Mouse (Mus musculus) midbrain, postnatal 0 days (tissue): ENCODE measurements around the gene Gm49318. TPM values are rescaled to one million over a fixed set of nuclear protein-coding genes. Genes with fewer than 3 reads are reported as not detected.

ENCODE experiments used
- ATAC-seq: fragments of 200-750 bp; cut with Nextera tagmentation; 2 replicates; pipeline ENCODE4 v1.8.0; 2017; ENCODE audit warnings: moderate number of reproducible peaks, mild to moderate bottlenecking, moderate TSS enrichment, moderate library complexity; ENCODE audit not compliant: low FRiP score
- DNase-seq: peaks from one replicate; pipeline ENCODE4 v3.0.0-alpha.2; 2015; ENCODE audit warnings: low spot score
- H3K27ac ChIP-seq: fragments of 300-500 bp; sonication (generic); 2 replicates; pipeline ENCODE4 v1.5.1; 2014; ENCODE audit warnings: low read depth, mild to moderate bottlenecking, low read length, mixed read lengths
- H3K27me3 ChIP-seq: fragments of 300-500 bp; sonication (generic); 2 replicates; pipeline ENCODE4 v1.6.1; 2014; ENCODE audit warnings: low read length, control low read depth, mixed read lengths; ENCODE audit not compliant: insufficient read depth
- H3K36me3 ChIP-seq: fragments of 300-500 bp; sonication (generic); 2 replicates; pipeline ENCODE4 v1.6.1; 2014; ENCODE audit warnings: low read length, control low read depth, mixed read lengths; ENCODE audit not compliant: insufficient read depth
- H3K4me1 ChIP-seq: fragments of 300-500 bp; sonication (generic); 2 replicates; pipeline ENCODE4 v1.6.1; 2014; ENCODE audit warnings: mild to moderate bottlenecking, control low read depth, antibody characterized with exemption, low read length, mixed read lengths; ENCODE audit not compliant: insufficient read depth
- H3K4me2 ChIP-seq: fragments of 300-500 bp; sonication (generic); 2 replicates; pipeline ENCODE4 v1.6.1; 2014; ENCODE audit warnings: low read depth, mild to moderate bottlenecking, low read length, mixed read lengths; ENCODE audit not compliant: poor library complexity, severe bottlenecking
- H3K4me3 ChIP-seq: fragments of 300-500 bp; sonication (generic); 2 replicates; pipeline ENCODE4 v1.5.1; 2014; ENCODE audit warnings: low read depth, mild to moderate bottlenecking, low read length, moderate library complexity
- H3K9ac ChIP-seq: fragments of 300-500 bp; sonication (generic); replicated peaks from 2 replicates; pipeline ENCODE4 v1.6.1; 2014; ENCODE audit warnings: mild to moderate bottlenecking, low read length, moderate library complexity, mixed read lengths; ENCODE audit not compliant: poor library complexity, severe bottlenecking
- H3K9me3 ChIP-seq: fragments of 300-500 bp; sonication (generic); 2 replicates; pipeline ENCODE4 v1.6.1; 2016; ENCODE audit warnings: low read length, control low read depth
- CTCF ChIP-seq: IDR thresholded peaks from 2 replicates; pipeline ENCODE4 v1.5.1; 2016; ENCODE audit warnings: antibody characterized with exemption, mild to moderate bottlenecking
- WGBS: fragments of 180-500 bp; shearing (Covaris S2); extraction: QIAGEN DNeasy Blood & Tissue Kit; methylation state at CpG from one replicate; pipeline ENCODE4 v1.1.7; 2014; 5-methylcytosine and 5-hydroxymethylcytosine counted together
- polyA plus RNA-seq: library from polyadenylated mRNA; unstranded; fragments of >200 nt; fragmentation: Nextera tagmentation; extraction: Ambion mirVana; gene quantifications from 2 replicates; pipeline ENCODE4 v1.2.1, GENCODE M21; 2015
- total RNA-seq: library from RNA; depleted of rRNA; stranded (reverse); fragments of >200 nt; gene quantifications from 2 replicates; pipeline ENCODE4 v1.2.3, GENCODE M21; 2014

The Gm49318 gene
- total and polyA plus RNA-seq, 2 experiments from 2014 or later, result 0.36 TPM; not detected in 1

DNA sequence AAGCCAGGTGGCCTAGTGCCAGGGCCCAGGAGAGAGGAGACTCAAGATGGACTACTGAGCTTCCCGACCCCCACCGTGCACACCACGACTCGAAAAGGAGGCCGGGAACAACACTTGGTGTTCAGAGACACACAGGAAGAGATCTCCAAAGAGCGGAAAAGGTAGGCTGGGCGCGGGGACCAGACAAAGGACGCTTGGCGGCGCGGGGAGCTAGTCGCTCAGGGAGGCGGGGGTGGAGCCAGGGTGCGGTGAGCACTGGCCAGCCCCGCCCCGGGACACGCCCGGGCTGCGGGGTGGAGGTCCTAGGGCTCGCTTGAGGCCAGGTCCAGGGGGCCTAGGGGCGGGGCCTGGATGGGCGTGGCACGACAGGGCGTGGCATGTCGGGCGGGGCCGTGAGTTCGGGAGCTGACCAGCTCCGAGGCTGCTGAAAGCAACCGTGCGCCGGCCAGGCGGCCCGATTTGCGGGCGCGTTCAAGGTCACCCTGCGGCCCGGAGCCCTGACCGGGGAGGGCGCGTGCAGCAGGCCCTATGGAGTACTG, 20.6 kb downstream of the Gm49318 start:
- Histone ChIP-seq H3K4me3 (peak overlapping the region; percentile 91), H3K27ac (peak overlapping the region; percentile 96), H3K9ac (peak overlapping the region; percentile 97), H3K4me2 (peak overlapping the region; percentile 71), H3K36me3 (no peaks in the 10 kb centered on the region), H3K4me1 (peaks cover 10% of the 10 kb centered on the region; the same call in 1 of the 2 replicates), H3K9me3 (no peaks in the 10 kb centered on the region), H3K27me3 (no peaks in the 10 kb centered on the region)
- WGBS, result under 1% methylated on average over 35 of the region's 43 CpGs
- ATAC-seq (peak; percentile 11; the same call in 1 of the 2 replicates), DNase-seq (peak; percentile 59)
- no peak for TF ChIP-seq CTCF

DNA sequence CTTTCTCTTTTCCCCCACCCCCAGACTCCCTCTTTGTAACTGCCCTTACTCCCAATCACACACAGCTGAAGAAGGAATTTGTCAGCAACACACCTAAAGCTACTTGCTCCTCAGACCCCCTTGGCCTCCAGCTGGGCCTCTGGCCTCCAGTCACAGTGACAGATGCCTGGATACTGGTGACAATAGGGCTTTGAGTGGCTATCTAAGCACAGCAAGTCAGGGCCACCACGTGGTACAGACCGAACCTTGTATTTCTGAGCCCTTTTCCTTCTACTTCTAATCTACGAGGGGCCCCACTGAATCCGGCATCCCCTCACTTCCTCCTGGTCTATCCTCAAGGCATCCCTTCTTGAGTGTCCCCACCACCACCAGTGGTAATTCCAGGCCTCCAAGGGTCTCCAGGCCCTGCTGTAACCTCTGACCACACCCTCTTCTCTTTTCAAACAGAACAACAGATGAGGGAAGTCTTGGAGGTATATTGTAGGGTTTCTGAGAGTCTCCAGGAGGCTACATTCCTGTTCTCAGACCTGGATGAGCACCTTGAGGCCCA, 21.3 kb downstream of the Gm49318 start:
- Histone ChIP-seq H3K9ac (peak overlapping the region; percentile 97), H3K27ac (peak overlapping the region; percentile 96), H3K36me3 (no peaks in the 10 kb centered on the region), H3K9me3 (no peaks in the 10 kb centered on the region), H3K4me3 (peak overlapping the region; percentile 91), H3K27me3 (no peaks in the 10 kb centered on the region), H3K4me1 (peaks cover 10% of the 10 kb centered on the region; the same call in 1 of the 2 replicates), H3K4me2 (peak overlapping the region; percentile 71)
- peak; percentile 68 for DNase-seq
- no peak for ATAC-seq
- 4% methylated on average over 4 of the region's 4 CpGs for WGBS
- TF ChIP-seq CTCF, result no peak

DNA sequence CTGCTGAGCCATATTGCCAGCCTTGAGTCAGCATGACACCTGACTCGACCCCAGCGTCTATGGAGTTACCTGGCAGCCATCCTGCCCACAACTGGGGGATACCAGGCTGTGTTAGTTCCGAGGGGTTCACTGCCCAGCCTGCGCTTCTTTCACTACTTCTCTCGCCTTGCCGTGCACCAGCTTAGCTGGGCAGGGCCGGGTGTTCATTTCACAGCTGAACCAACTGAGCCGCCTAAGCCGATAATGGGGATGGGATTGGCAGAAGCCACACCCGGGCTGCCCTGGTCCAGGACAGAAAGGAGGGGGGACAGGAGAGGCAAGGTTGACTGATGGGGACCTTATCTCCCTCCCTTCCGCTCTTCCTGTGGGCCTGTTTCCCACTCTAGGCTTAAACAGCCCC, 21.7 kb downstream of the Gm49318 start:
- WGBS, result 40% methylated on average over 11 of the region's 11 CpGs
- H3K36me3 ChIP-seq, result no peaks in the 10 kb centered on the region
- H3K9me3 ChIP-seq, result no peaks in the 10 kb centered on the region
- H3K27ac ChIP-seq, result no peak overlapping the region
- DNase-seq (peak; percentile 58), ATAC-seq (no peak)
- H3K4me3 ChIP-seq, result peak overlapping the region; percentile 91
- H3K4me1 ChIP-seq, result peaks cover 10% of the 10 kb centered on the region; the same call in 1 of the 2 replicates
- peak overlapping the region; percentile 97 for H3K9ac ChIP-seq
- TF ChIP-seq CTCF, result no peak
- no peaks in the 10 kb centered on the region for H3K27me3 ChIP-seq
- H3K4me2 ChIP-seq, result peak overlapping the region; percentile 71

DNA sequence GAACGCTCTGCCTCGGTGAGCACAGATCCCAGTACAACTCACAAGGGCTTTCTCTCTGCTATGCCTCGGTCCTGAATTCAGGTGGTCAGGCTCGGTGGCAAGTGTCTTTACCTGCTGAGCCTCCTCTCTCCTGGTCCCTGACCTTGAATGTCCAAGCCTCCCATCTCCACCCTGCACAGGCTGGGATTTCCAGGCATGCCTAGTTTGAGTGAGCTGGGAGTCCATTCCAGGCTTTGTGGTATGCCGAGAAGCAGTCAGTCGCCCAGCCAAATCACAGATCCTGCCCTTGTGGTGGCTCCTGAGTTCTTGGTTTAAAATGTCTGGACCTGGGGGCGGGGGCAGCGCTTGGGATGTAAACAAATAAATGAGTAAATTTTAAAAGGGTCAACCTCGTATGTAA, 23.7 kb downstream of the Gm49318 start:
- Histone ChIP-seq H3K27ac (no peak overlapping the region), H3K27me3 (no peaks in the 10 kb centered on the region), H3K4me2 (peak overlapping the region; percentile 20), H3K36me3 (no peaks in the 10 kb centered on the region), H3K4me1 (peaks cover 10% of the 10 kb centered on the region; the same call in 1 of the 2 replicates), H3K9ac (no peak overlapping the region; the same call in 1 of the 2 replicates), H3K4me3 (no peak overlapping the region), H3K9me3 (no peaks in the 10 kb centered on the region)
- TF ChIP-seq CTCF, result no peak
- ATAC-seq, result no peak
- 58% methylated on average over 9 of the region's 9 CpGs for WGBS
- DNase-seq, result no peak

DNA sequence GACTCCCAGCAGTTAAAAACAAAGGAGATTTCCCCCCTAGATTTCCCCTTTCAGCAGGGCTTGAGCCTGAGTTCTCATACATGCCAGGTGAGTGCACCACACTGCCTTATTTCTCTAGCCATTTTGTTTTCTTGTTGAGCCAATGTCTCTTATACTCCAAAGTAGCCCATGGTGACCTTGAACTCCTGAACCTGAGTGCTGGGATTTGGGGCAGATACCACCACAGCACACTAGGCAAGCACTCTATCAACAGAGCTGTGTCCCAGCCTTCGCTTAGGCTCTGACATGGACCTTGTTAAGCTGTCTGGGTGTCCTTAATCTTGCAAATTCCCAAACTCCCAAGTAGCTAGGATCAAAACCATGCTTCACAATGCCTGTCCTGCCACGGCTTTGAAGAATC, 29.2 kb downstream of the Gm49318 start:
- 53% methylated on average over 2 of the region's 2 CpGs for WGBS
- H3K36me3 ChIP-seq, result no peaks in the 10 kb centered on the region

DNA sequence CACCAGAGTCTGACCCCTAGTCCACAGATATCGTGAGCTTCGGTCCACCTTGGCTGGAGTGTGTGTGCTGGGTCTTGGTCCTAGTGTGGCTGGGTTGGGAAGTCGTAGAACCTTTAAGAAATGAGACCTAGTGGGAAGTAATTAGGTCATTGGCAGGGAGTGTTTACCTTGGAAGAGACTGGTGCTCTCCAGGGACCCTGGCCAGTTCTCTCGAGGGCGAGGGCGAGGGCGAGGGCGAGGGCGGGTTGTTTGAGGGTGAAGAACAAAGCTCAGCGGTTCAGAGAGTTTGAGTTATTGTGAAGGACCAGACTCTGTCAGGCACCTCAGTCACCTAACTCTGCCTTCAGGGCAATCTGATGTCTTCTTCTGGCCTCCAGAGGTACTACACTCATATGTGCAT, 33.2 kb downstream of the Gm49318 start:
- no peaks in the 10 kb centered on the region for H3K4me1 ChIP-seq
- DNase-seq (no peak), ATAC-seq (no peak)
- H3K4me2 ChIP-seq, result no peak overlapping the region
- H3K36me3 ChIP-seq, result peaks cover 19% of the 10 kb centered on the region
- no peaks in the 10 kb centered on the region for H3K9me3 ChIP-seq
- H3K4me3 ChIP-seq, result no peak overlapping the region
- no peaks in the 10 kb centered on the region for H3K27me3 ChIP-seq
- WGBS, result 83% methylated on average over 10 of the region's 10 CpGs
- no peak overlapping the region for H3K27ac ChIP-seq
- H3K9ac ChIP-seq, result no peak overlapping the region
- TF ChIP-seq CTCF, result no peak

More for the DNA sequence above, 29.2 kb downstream of the Gm49318 start:
- no peak overlapping the region for H3K27ac ChIP-seq
- H3K9ac ChIP-seq, result no peak overlapping the region
- H3K4me2 ChIP-seq, result no peak overlapping the region
- H3K4me1 ChIP-seq, result no peaks in the 10 kb centered on the region
- no peaks in the 10 kb centered on the region for H3K27me3 ChIP-seq
- no peak for DNase-seq
- TF ChIP-seq CTCF, result no peak
- no peak overlapping the region for H3K4me3 ChIP-seq
- no peaks in the 10 kb centered on the region for H3K9me3 ChIP-seq
- ATAC-seq, result no peak
